Mouse (Mus musculus): Measurements from ENCODE around the gene Podxl2. TPM values are rescaled to one million over a fixed set of nuclear protein-coding genes. Genes with fewer than 3 reads are reported as not detected.

The Podxl2 gene
- polyA plus RNA-seq, 1 experiment from 2014 or later, result 525 TPM

- no peaks in the 10 kb centered on the region for H3K9me3 ChIP-seq (ENCODE audit: control insufficient read depth, low read length)
- no peak overlapping the region for H3K4me3 ChIP-seq (replicated peaks; ENCODE audit: low read length)
- no peak overlapping the region for H3K4me2 ChIP-seq (replicated peaks)
- no peaks in the 10 kb centered on the region for H3K4me1 ChIP-seq (replicated peaks; ENCODE audit: control insufficient read depth, insufficient read depth, low read length)
- ATAC-seq (ENCODE audit: low FRiP score) (no peak), DNase-seq (ENCODE audit: low spot score) (no peak)
- no peak overlapping the region for H3K9ac ChIP-seq
- no peak overlapping the region for H3K27ac ChIP-seq
- WGBS, result 62% methylated on average over 4 of the region's 4 CpGs
- H3K36me3 ChIP-seq (replicated peaks; ENCODE audit: control insufficient read depth, insufficient read depth), result no peaks in the 10 kb centered on the region; the same call in 1 of the 2 replicates
- no peaks in the 10 kb centered on the region for H3K27me3 ChIP-seq (ENCODE audit: control insufficient read depth, insufficient read depth, low read length)
Observed at GRCm38 (mm10) chr6:88879471-88879870, 4.6 kb upstream of the Podxl2 start.

GRCm38 (mm10) chr6:88873965-88874867, 628 bp downstream of the Podxl2 start:
- H3K27ac ChIP-seq, result peak overlapping the region; percentile 97
- WGBS, result 2% methylated on average over 73 of the region's 74 CpGs
- ATAC-seq (ENCODE audit: low FRiP score), result peak; percentile 51
- H3K4me3 ChIP-seq (replicated peaks; ENCODE audit: low read length), result peak overlapping the region; percentile 98
- peak overlapping the region; percentile 98 for H3K9ac ChIP-seq
- H3K4me1 ChIP-seq (replicated peaks; ENCODE audit: control insufficient read depth, insufficient read depth, low read length), result peaks cover 40% of the 10 kb centered on the region
- no peaks in the 10 kb centered on the region for H3K9me3 ChIP-seq (ENCODE audit: control insufficient read depth, low read length)
- no peaks in the 10 kb centered on the region for H3K36me3 ChIP-seq (replicated peaks; ENCODE audit: control insufficient read depth, insufficient read depth)
- peak overlapping the region; percentile 81 for H3K4me2 ChIP-seq (replicated peaks)
- no peaks in the 10 kb centered on the region for H3K27me3 ChIP-seq (ENCODE audit: control insufficient read depth, insufficient read depth, low read length)
- no peak for DNase-seq (ENCODE audit: low spot score)

GRCm38 (mm10) chr6:88872811-88873210, 2.0 kb downstream of the Podxl2 start:
- WGBS, result 8% methylated on average over 7 of the region's 7 CpGs
- Histone ChIP-seq H3K4me1 (replicated peaks; ENCODE audit: control insufficient read depth, insufficient read depth, low read length) (peaks cover 40% of the 10 kb centered on the region), H3K9me3 (ENCODE audit: control insufficient read depth, low read length) (no peaks in the 10 kb centered on the region), H3K4me3 (replicated peaks; ENCODE audit: low read length) (peak overlapping the region; percentile 98), H3K27me3 (ENCODE audit: control insufficient read depth, insufficient read depth, low read length) (no peaks in the 10 kb centered on the region), H3K4me2 (replicated peaks) (peak overlapping the region; percentile 81), H3K36me3 (replicated peaks; ENCODE audit: control insufficient read depth, insufficient read depth) (0 out of 2 replicates have a peak, but pooled peaks cover 7% of the 10 kb centered on the region), H3K27ac (peak overlapping the region; percentile 97), H3K9ac (peak overlapping the region; percentile 98)
- DNase-seq (ENCODE audit: low spot score), result no peak
- ATAC-seq (ENCODE audit: low FRiP score), result peak; percentile 21; the same call in 1 of the 2 replicates

GRCm38 (mm10) chr6:88871546-88871945, 3.3 kb downstream of the Podxl2 start:
- peaks cover 13% of the 10 kb centered on the region; the same call in 1 of the 2 replicates for H3K36me3 ChIP-seq (replicated peaks; ENCODE audit: control insufficient read depth, insufficient read depth)
- 14% methylated on average over 8 of the region's 8 CpGs for WGBS
- no peaks in the 10 kb centered on the region for H3K9me3 ChIP-seq (ENCODE audit: control insufficient read depth, low read length)
- peak overlapping the region; percentile 78 for H3K27ac ChIP-seq
- peak overlapping the region; percentile 81 for H3K4me2 ChIP-seq (replicated peaks)
- peak overlapping the region; percentile 10 for H3K9ac ChIP-seq
- ATAC-seq (ENCODE audit: low FRiP score) (peak; percentile 12; the same call in 1 of the 2 replicates), DNase-seq (ENCODE audit: low spot score) (peak; percentile 79)
- peaks cover 40% of the 10 kb centered on the region for H3K4me1 ChIP-seq (replicated peaks; ENCODE audit: control insufficient read depth, insufficient read depth, low read length)
- H3K27me3 ChIP-seq (ENCODE audit: control insufficient read depth, insufficient read depth, low read length), result no peaks in the 10 kb centered on the region
- H3K4me3 ChIP-seq (replicated peaks; ENCODE audit: low read length), result peak overlapping the region; percentile 13; the same call in 1 of the 2 replicates

- H3K9me3 ChIP-seq (ENCODE audit: control insufficient read depth, low read length), result no peaks in the 10 kb centered on the region
- 34% methylated on average over 4 of the region's 4 CpGs for WGBS
- no peaks in the 10 kb centered on the region for H3K27me3 ChIP-seq (ENCODE audit: control insufficient read depth, insufficient read depth, low read length)
- H3K9ac ChIP-seq, result no peak overlapping the region; the same call in 1 of the 2 replicates
- peaks cover 21% of the 10 kb centered on the region; the same call in 1 of the 2 replicates for H3K36me3 ChIP-seq (replicated peaks; ENCODE audit: control insufficient read depth, insufficient read depth)
- H3K4me3 ChIP-seq (replicated peaks; ENCODE audit: low read length), result no peak overlapping the region
- H3K27ac ChIP-seq, result peak overlapping the region; percentile 33
- ATAC-seq (ENCODE audit: low FRiP score) (no peak), DNase-seq (ENCODE audit: low spot score) (no peak)
- peak overlapping the region; percentile 81 for H3K4me2 ChIP-seq (replicated peaks)
- H3K4me1 ChIP-seq (replicated peaks; ENCODE audit: control insufficient read depth, insufficient read depth, low read length), result peaks cover 40% of the 10 kb centered on the region
Observed at GRCm38 (mm10) chr6:88870594-88870993, 4.2 kb downstream of the Podxl2 start.

- H3K27me3 ChIP-seq (ENCODE audit: control insufficient read depth, insufficient read depth, low read length), result no peaks in the 10 kb centered on the region
- H3K4me3 ChIP-seq (replicated peaks; ENCODE audit: low read length), result no peak overlapping the region
- DNase-seq (ENCODE audit: low spot score) (no peak), ATAC-seq (ENCODE audit: low FRiP score) (no peak)
- no peak overlapping the region for H3K4me2 ChIP-seq (replicated peaks)
- peaks cover 40% of the 10 kb centered on the region for H3K4me1 ChIP-seq (replicated peaks; ENCODE audit: control insufficient read depth, insufficient read depth, low read length)
- H3K9ac ChIP-seq, result no peak overlapping the region
- no peak overlapping the region for H3K27ac ChIP-seq
- H3K36me3 ChIP-seq (replicated peaks; ENCODE audit: control insufficient read depth, insufficient read depth), result peaks cover 32% of the 10 kb centered on the region
- H3K9me3 ChIP-seq (ENCODE audit: control insufficient read depth, low read length), result no peaks in the 10 kb centered on the region
- 75% methylated on average over 7 of the region's 7 CpGs for WGBS
Observed at GRCm38 (mm10) chr6:88869459-88869858, 5.4 kb downstream of the Podxl2 start.

- H3K27ac ChIP-seq, result no peak overlapping the region
- H3K4me1 ChIP-seq (replicated peaks; ENCODE audit: control insufficient read depth, insufficient read depth, low read length), result peaks cover 14% of the 10 kb centered on the region
- H3K36me3 ChIP-seq (replicated peaks; ENCODE audit: control insufficient read depth, insufficient read depth), result peaks cover 70% of the 10 kb centered on the region
- no peak overlapping the region for H3K4me3 ChIP-seq (replicated peaks; ENCODE audit: low read length)
- H3K9ac ChIP-seq, result no peak overlapping the region
- 81% methylated on average over 7 of the region's 7 CpGs for WGBS
- no peak for DNase-seq (ENCODE audit: low spot score)
- H3K4me2 ChIP-seq (replicated peaks), result no peak overlapping the region
- no peak for ATAC-seq (ENCODE audit: low FRiP score)
- H3K27me3 ChIP-seq (ENCODE audit: control insufficient read depth, insufficient read depth, low read length), result no peaks in the 10 kb centered on the region
- no peaks in the 10 kb centered on the region for H3K9me3 ChIP-seq (ENCODE audit: control insufficient read depth, low read length)
Observed at GRCm38 (mm10) chr6:88865704-88866103, 9.1 kb downstream of the Podxl2 start.

- DNase-seq (ENCODE audit: low spot score) (peak; percentile 56), ATAC-seq (ENCODE audit: low FRiP score) (no peak)
- Histone ChIP-seq H3K4me2 (replicated peaks) (no peak overlapping the region), H3K9me3 (ENCODE audit: control insufficient read depth, low read length) (no peaks in the 10 kb centered on the region), H3K27me3 (ENCODE audit: control insufficient read depth, insufficient read depth, low read length) (no peaks in the 10 kb centered on the region), H3K4me3 (replicated peaks; ENCODE audit: low read length) (no peak overlapping the region), H3K4me1 (replicated peaks; ENCODE audit: control insufficient read depth, insufficient read depth, low read length) (no peaks in the 10 kb centered on the region), H3K27ac (no peak overlapping the region), H3K9ac (no peak overlapping the region), H3K36me3 (replicated peaks; ENCODE audit: control insufficient read depth, insufficient read depth) (peaks cover 93% of the 10 kb centered on the region)
- WGBS, result 6% methylated on average over 2 of the region's 2 CpGs
Observed at GRCm38 (mm10) chr6:88860914-88861313, 13.9 kb downstream of the Podxl2 start.

- H3K9ac ChIP-seq, result no peak overlapping the region
- no peak overlapping the region for H3K4me3 ChIP-seq (replicated peaks; ENCODE audit: low read length)
- 64% methylated on average over 7 of the region's 7 CpGs for WGBS
- no peak overlapping the region for H3K4me2 ChIP-seq (replicated peaks)
- ATAC-seq (ENCODE audit: low FRiP score) (no peak), DNase-seq (ENCODE audit: low spot score) (no peak)
- no peaks in the 10 kb centered on the region for H3K9me3 ChIP-seq (ENCODE audit: control insufficient read depth, low read length)
- no peaks in the 10 kb centered on the region for H3K27me3 ChIP-seq (ENCODE audit: control insufficient read depth, insufficient read depth, low read length)
- no peak overlapping the region for H3K27ac ChIP-seq
- H3K36me3 ChIP-seq (replicated peaks; ENCODE audit: control insufficient read depth, insufficient read depth), result peaks cover 86% of the 10 kb centered on the region
- H3K4me1 ChIP-seq (replicated peaks; ENCODE audit: control insufficient read depth, insufficient read depth, low read length), result no peaks in the 10 kb centered on the region
Observed at GRCm38 (mm10) chr6:88858341-88858740, 16.5 kb downstream of the Podxl2 start.

Data from hindbrain, embryonic 14.5 days (tissue).